Mouse (Mus musculus) olfactory bulb, adult 2 months (tissue): ENCODE measurements around the gene Fam69a. TPM values are rescaled to one million over a fixed set of nuclear protein-coding genes. Genes with fewer than 3 reads are reported as not detected.

ENCODE experiments used
- H3K27ac ChIP-seq: fragments of 200-500 bp; 2 replicates; pipeline ENCODE4 v1.5.1; 2012; ENCODE audit warnings: low read depth, low read length; ENCODE audit not compliant: insufficient read depth
- H3K4me1 ChIP-seq: fragments of 200-500 bp; 2 replicates; pipeline ENCODE4 v1.6.1; 2012; ENCODE audit warnings: low read length; ENCODE audit not compliant: control insufficient read depth, insufficient read depth
- H3K4me3 ChIP-seq: fragments of 200-500 bp; 2 replicates; pipeline ENCODE4 v1.5.1; 2012; ENCODE audit warnings: mild to moderate bottlenecking, low read depth, low read length, moderate library complexity; ENCODE audit not compliant: insufficient read depth
- CTCF ChIP-seq: fragments of 200-500 bp; IDR thresholded peaks from 2 replicates; pipeline ENCODE4 v1.5.1; 2012; ENCODE audit warnings: low read depth, mild to moderate bottlenecking, low read length, moderate library complexity; ENCODE audit not compliant: insufficient read depth
- POLR2A ChIP-seq: fragments of 200-500 bp; IDR thresholded peaks from 2 replicates; pipeline ENCODE4 v1.6.1; 2012; ENCODE audit warnings: mild to moderate bottlenecking, low read depth, low read length, moderate library complexity; ENCODE audit not compliant: insufficient read depth
- WGBS: fragments of 180-500 bp; shearing (Covaris S2); methylation state at CpG from one replicate; pipeline ENCODE4 v1.1.7; 2018; 5-methylcytosine and 5-hydroxymethylcytosine counted together
- polyA plus RNA-seq: library from polyadenylated mRNA; stranded (reverse); fragments of >200 nt; gene quantifications from 2 replicates; pipeline ENCODE4 v1.2.4, GENCODE M21; 2012; ENCODE audit warnings: low replicate concordance; ENCODE audit not compliant: missing spikeins, insufficient read depth, insufficient read length

The Fam69a gene
- polyA plus RNA-seq, 1 experiment: not detected

- Histone ChIP-seq H3K4me3 (no peak overlapping the region), H3K4me1 (0 out of 2 replicates have a peak, but pooled peaks cover 2% of the 10 kb centered on the region), H3K27ac (no peak overlapping the region)
- TF ChIP-seq CTCF: no peak
- no peak for TF ChIP-seq POLR2A
- 52% methylated on average over 2 of the region's 2 CpGs for WGBS
These were observed 127.9 kb downstream of the Fam69a start for GRCm38 (mm10) chr5:107858963-107859362.

Other genes starting within 250 kb of the Fam69a start
- gene Ube2d2b, start 157.0 kb downstream of the Fam69a start, polyA plus RNA-seq: not detected in 2 replicates
- not detected in 2 replicates for gene Evi5, start 112.0 kb downstream of the Fam69a start, polyA plus RNA-seq
- gene Rpl5, start 86.6 kb downstream of the Fam69a start, polyA plus RNA-seq: not detected in 2 replicates
- not detected in 2 replicates for gene Mtf2, start 78.6 kb upstream of the Fam69a start, polyA plus RNA-seq
- not detected in 2 replicates for gene Tmed5, start 145.5 kb upstream of the Fam69a start, polyA plus RNA-seq
- gene Ccdc18, start 145.8 kb upstream of the Fam69a start, polyA plus RNA-seq: not detected in 2 replicates